Mouse (Mus musculus): ENCODE results near the gene Neurod2.

Neurod2 gene

DNA sequence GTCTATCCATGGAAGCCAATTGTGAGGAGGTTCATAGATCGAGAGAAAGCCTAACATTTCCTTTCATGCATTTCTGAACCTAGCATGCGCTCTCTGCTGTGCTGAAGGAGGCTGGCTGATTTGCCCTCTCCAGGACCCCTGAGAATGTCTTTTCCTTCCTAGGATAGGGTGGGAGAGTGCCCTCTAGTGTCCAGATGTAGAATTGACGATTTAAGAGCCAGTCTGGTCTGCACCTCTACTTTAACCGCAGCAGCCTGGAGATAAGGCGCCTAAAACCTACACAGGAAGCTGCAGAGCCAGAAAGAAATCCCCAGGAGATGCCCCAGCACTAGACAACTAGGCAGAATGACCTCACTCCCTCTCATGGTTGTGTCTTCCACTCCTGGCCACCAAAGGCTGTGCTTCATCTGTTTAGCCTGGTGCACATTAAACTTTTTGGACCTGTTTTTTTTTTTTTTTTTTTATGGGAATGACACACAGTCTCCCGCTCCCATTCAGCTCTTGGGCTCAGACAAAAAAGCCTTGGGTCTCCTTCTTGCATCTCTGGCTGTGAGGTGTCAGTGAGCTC, 26.4 kb upstream of the Neurod2 start:
- in situ Hi-C loops (cut with MboI; ENCODE audit: unreplicated experiment in 2 of 2) = no loop called here

DNA sequence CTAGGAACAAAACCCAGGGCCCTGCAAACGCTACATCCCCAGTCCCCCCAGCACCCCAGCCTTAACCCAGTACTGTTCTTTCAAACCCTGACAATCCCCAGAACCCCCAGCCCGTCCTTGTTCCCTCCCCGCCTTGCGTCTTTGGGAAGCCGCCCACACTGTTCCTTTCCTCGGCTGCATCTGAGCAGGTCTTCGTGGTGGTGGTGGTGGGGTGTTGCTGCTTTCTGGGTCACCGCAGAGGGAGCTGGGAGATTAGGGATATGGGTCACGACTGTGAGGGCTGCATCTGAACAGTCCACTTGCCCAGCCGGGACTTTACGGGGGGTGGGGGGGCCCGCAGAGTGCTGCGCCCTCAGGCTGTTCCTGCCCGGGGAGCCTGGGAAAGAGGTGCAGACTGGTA, 25.0 kb upstream of the Neurod2 start:
- in situ Hi-C loops (cut with MboI; ENCODE audit: unreplicated experiment in 2 of 2) = no loop called here

DNA sequence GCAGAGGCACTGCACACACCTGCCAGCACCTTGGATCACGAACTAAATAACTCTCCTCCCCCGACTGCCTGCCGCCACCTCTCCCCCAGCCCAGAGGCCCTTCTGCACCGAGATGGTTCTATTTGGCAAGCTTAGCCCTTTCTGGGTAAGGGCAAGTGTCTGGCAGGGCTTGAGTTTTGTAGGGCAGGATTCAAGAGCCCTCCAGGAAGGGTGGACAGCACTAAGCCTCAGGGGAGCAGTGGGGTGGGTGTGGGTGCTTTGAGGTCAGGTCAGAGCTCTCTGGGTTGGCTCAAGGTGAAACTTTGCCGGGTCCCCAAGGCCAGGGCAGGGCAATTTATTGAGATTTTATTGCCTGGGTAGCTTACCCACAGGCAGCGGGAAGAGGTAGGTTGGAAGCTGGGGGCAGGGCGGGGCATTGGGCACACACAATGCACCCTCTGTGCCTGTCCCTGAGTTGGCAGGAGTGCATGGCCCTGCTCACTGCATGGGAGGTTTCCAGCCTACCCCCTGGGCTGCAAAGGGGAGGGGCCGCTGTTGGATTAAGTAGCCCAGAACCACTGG, 24.3 kb upstream of the Neurod2 start:
- in situ Hi-C loops (cut with MboI; ENCODE audit: unreplicated experiment in 2 of 2) = no loop called here

DNA sequence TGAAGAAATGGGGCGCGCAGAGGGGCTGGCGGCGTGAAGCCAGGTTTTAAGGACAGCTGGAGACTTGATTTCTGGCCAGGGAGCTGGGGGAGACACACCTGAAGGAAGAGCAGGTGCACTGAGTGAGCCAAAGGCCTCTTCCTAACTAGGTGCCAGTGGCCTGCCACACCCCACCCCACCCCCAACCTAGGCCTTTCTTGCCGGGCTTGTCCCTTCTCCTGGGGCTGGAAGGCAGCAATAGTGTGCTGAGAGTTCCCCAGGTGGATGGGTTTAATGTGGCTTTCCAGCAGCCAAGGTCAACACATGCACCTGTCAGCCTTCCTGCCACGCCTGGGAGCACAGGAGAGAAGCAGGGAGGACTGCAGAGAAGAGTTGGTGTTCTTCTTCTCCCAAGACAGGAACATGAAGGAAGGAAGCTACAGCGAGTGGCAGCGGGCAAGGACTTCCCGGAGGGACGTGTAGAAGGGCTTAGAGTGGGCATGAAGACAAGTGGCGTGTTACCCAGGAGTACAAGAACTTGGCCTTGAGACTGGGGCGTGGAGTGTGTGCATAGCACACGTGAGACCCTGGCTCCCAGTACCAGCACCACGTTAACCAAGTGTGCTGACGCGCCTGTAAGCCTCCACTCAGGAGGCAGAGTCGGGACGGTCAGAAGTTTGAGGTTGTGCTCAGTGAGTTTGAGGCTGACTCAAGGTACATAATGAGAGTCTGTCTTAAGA, 23.0 kb upstream of the Neurod2 start:
- in situ Hi-C loops (cut with MboI; ENCODE audit: unreplicated experiment in 2 of 2) = no loop called here

DNA sequence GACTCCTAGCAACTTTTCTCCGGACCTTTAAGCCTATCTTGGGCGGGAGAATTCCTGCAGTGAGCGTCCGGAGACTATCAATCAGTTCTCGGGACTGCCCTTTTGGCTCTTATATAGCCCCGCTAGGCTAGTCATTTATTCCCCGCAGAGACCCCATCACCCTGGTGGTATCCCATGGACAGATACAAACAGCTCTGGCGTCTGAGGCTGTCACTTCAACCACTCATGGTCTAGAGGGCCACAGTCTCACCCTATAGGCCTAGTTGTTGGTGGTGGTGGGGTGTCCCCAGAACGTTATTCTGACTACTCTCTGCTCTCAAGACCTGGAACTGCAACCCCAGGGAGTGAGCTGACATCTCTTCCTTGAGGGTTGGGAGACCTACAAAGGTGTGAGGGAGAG, 19.9 kb upstream of the Neurod2 start:
- in situ Hi-C loops (cut with MboI; ENCODE audit: unreplicated experiment in 2 of 2) = loop anchor here in 1 of 2 experiments (10.0 kb wide), 1 partner anchor 105 kb away; no protein-coding TSS in a partner anchor

DNA sequence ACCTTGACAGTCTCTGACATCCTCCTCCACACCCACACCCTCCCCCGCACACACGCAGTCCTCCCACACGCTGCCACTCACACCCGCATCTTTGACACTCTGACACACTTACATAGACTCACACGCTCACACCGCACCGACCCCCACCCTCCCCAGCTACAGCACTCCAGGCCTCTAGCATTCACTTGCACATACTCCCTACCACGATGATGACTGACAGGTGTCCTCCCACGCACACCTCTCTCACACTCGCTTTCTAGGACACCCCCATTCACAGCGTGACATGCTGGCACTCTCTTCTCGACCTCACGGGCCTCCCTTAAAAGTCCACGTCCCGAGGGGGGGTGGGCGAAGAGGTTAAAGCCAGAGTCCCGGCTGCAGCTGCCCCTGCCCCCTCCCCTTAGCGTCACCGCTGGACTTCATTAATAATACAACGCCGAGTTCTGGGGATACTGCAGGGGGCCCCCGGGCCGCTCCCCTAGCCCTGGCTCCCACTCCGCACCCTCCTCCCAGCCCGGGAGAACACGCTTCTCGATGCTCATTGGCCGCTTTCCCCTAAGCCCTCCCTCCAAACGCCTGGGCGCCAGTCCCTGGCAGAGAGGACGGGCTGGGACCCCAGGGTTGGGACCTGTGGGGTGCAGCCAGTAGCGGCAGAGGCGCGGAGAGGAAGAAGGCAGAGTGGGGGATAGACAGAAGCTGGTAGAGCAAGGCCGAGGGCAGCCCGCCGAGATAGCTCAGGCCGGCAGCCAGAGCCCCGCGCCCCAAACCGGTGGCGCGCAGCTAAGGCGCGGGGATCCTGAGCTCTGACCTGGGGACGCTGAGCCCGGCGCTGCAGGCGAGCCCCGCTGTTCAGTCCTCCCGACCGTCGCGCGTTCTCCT, 18.9 kb upstream of the Neurod2 start, which contains the start of gene Ppp1r1b:
Gene Ppp1r1b (plus strand): TSS at position 322 of the 879 bp plus-strand sequence.
- in situ Hi-C loops (cut with MboI; ENCODE audit: unreplicated experiment in 2 of 2) = loop anchor here in 1 of 2 experiments (10.0 kb wide), 1 partner anchor 106 kb away; no protein-coding TSS in a partner anchor

DNA sequence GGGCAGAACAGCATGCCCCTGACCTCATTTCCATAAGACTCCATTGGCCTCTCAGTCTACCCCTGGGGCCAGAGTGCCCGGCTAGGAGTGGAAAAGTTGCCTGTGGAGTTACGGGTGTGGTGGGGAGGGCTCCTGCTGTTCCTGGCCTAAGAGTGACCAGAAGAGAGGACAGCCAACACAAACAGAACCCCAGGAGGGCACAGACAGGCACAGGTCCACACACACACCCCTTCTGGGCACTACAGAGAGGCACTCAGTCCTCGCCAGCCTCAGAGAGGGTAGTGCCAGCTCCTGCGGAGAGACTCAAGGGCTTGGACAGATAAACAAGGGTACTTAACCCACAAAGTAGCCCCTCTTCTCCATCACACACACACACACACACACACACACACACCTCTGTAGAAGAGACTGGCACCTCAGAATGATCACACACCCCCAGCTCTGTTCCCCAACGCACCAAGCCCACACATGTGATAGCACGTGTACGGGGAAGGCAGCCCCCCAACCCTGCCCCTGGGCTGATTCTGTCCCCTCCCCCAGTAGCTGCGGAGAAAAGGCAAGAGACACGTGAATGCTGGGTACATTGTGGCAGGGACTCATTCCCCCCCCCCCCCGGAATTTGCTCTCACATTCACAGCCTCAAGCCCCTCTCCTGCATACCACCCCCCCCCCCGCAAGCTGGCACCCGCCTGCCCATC, 18.1 kb upstream of the Neurod2 start:
- in situ Hi-C loops (cut with MboI; ENCODE audit: unreplicated experiment in 2 of 2) = loop anchor here in 1 of 2 experiments (10.0 kb wide), 1 partner anchor 107 kb away; no protein-coding TSS in a partner anchor

DNA sequence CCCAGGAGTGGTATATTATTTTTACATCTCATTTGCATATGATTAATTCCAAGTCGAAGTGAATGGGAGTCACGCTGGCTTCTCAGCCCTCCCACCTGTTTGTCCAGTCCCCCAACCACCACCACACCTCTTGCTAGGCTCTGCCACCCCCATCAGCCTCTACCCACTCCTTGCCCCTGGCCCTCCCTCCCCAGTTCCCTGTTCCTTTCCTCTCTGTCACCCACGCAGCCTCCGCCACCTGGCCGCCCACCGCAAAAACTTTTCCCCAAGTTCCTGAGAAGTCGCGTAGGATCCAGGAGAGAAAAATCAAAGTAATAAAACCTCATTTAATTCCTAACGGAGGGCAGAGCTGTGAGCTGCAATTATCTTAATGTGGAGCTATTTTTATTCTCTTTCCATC, 16.7 kb upstream of the Neurod2 start:
- in situ Hi-C loops (cut with MboI; ENCODE audit: unreplicated experiment in 2 of 2) = loop anchor here in 1 of 2 experiments (10.0 kb wide), 1 partner anchor 109 kb away; no protein-coding TSS in a partner anchor

DNA sequence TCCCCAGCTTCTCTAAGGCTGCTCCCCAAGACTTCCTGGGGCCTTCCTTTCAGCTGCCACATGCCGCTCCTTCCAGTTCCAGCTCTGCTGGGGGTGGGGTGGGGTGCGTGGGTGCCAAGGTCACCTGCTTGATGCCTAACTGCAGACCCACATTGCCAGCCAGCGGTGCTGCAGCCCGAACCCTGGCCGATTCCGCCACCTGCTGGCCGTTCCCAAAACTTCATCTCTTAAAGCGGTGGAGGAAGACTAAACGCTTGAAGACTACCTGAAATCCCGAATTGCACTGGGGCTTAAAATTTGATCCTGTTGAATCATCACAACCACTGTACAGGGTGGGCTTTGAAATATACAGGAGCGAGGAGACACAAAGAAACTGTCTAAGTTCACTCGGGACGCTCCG, 15.8 kb upstream of the Neurod2 start:
- in situ Hi-C loops (cut with MboI; ENCODE audit: unreplicated experiment in 2 of 2) = loop anchor here in 1 of 2 experiments (10.0 kb wide), 1 partner anchor 110 kb away; no protein-coding TSS in a partner anchor

DNA sequence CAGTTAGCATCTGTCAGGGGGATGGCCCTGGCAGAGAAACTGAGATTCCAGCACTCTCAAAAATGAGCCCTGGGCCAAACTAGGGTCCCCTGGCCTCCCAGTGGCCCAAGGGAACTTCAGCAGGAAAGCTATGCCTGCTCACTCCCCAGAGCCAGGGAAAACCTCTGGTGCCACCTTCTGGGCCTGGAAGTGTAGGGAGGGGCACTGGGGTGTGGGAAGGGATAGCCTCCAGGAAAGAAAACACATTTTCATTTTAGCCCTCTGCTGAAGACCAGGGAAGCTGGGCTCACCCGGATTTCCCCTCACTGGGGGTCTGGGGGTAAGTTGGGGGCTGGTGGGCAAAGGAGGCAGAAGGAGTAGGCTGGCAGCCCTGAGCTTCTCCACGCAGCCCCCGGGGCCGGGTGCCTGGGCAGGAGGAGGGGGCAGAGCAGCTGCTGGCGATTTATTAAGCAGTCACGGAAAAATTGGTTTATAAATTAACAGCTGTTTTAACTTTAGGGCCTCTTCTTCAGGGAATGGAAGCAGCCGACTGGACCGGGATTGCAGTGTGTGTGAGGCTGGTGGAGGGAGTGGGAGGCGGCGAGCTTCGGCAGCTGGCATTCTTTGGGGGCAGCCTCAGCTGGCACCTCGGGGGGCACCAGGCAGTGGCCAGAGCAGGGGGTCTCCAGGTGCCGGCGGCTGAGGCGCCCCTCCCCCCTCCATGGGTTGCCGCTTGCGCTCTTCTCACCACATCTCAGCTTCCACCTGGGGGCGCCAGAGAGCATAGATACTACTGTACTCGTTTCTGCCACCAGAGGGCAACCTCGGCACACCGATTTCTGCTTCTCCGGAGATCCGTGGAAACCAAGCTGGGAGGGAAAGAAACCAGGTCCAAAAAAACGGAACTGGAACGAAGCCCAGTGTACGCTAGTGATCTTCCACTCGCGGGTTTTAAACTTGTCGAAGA, 12.8 kb upstream of the Neurod2 start:
- in situ Hi-C loops (cut with MboI; ENCODE audit: unreplicated experiment in 2 of 2) = loop anchor here (5.0 to 10.0 kb wide), 6 partner anchors 45 to 250 kb away; partner anchors contain the start of genes Grb7 (in 1 of the 2), Ikzf3 (in 1 of the 2) and Pnmt (in 1 of the 2)

DNA sequence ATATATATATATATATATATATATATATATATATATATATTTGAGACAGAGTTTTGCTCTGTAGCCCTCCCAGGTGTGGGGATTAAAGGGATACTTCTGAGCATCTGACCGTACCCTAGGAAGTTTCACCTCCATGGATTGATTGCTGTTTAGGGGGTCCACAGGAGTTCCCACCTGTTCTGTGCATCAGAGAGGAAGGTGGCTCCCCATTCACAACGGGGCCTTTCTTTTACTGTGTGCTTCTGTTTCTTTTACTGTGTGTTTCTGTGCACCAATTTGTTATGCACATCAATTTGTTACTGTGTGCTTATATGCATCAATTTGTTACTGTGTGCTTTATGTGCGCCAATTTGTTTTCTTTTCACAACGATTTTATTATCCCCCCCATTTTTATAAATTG, 11.7 kb upstream of the Neurod2 start:
- in situ Hi-C loops (cut with MboI; ENCODE audit: unreplicated experiment in 2 of 2) = loop anchor here (5.0 to 10.0 kb wide), 6 partner anchors 46 to 251 kb away; partner anchors contain the start of genes Grb7 (in 1 of the 2), Ikzf3 (in 1 of the 2) and Pnmt (in 1 of the 2)

DNA sequence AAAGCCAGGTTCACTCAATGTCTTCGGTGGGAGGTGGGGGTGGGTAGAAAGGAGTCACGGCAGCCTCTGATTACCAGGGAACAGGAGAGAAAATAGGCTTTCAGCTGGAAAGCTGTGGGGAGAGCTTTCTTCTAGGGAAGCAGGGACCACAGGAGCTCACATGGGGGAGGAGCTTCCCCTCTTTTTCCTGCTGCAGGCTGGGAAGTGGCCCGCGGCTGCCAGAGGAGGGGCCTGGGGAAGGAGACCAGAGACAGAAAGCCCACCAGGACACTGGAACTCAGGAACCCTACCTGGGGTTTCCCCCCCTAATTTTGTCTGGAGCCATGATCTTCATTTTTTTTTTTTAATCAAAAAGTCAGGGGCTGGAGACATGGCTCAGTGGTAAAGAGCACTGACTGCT, 11.1 kb upstream of the Neurod2 start:
- in situ Hi-C loops (cut with MboI; ENCODE audit: unreplicated experiment in 2 of 2) = loop anchor here (5.0 to 10.0 kb wide), 6 partner anchors 47 to 252 kb away; partner anchors contain the start of genes Grb7 (in 1 of the 2), Ikzf3 (in 1 of the 2) and Pnmt (in 1 of the 2)

DNA sequence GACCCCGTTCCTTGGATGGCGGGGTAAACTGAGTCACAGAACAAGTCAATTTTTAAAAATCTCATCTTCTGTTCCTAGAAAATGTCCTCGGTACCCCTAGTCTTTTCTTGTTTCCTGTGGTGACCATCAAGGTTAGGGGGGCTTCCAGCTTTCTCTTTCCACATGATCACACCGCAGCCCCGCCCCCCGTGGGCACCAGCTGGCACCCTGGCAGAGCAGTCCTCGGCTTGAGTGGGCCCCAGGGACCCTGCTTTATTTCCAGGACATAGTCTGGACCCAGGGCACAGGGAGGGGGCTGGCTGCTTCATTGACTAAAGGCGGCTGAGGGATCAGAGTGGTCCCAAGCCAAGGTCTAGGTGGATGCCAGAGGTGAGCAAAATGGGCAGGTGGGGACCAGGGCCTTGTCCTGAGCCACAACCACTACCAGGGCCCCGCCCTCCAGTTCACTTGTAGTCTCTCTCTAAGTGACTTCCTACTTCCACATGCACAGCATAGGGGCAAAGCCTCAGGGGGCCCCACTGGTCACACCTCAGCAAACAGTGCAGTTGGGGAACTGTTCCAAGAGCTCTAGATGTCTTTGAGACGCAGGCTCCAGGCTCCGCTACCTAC, 10.3 kb upstream of the Neurod2 start:
- in situ Hi-C loops (cut with MboI; ENCODE audit: unreplicated experiment in 2 of 2) = loop anchor here (5.0 to 10.0 kb wide), 6 partner anchors 48 to 253 kb away; partner anchors contain the start of genes Grb7 (in 1 of the 2), Ikzf3 (in 1 of the 2) and Pnmt (in 1 of the 2)

DNA sequence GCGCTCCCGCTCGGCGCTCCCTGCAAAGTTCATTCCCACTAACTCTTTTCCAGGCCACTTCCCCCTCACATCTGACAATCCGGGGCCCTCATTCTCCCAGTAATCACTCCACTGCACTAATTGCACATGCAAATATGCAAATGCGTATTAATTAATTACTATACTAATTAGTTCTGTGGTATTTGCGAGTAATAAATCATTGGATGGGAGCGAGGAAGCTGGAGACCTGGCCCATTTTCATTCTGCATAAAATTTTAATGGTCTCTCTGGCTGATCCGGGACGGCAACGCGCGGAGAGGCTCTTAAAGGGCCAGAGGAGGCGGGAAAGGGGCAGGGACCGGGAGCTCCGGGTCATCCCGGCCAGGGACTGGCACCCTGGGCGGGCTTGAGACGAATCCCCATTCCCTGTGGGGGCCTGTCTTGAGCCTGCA, 9.6 kb upstream of the Neurod2 start:
- in situ Hi-C loops (cut with MboI; ENCODE audit: unreplicated experiment in 2 of 2) = no loop called here

DNA sequence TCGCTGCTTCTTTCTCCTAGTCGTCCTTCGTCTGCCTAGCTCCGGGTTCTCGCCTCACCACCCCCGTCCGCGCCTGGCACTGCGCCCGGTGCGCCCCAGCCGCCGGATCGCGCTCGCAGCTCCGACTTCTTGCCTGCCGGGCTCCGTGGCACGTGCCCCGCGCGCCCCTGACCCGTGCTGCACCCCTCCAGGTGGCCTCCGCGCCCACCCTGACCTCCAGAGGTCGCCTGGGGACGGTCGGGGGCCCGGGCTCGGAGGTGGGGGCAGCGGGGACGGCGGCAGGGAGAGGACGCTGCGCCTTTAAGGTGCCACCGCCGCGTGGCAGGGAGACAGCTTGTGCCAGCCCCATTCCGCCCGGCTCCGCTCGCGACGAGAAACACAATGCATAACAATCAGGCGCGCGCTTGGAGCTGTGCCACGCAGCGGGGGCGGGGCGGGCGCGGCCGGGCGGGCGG, 9.1 kb upstream of the Neurod2 start:
- in situ Hi-C loops (cut with MboI; ENCODE audit: unreplicated experiment in 2 of 2) = no loop called here

DNA sequence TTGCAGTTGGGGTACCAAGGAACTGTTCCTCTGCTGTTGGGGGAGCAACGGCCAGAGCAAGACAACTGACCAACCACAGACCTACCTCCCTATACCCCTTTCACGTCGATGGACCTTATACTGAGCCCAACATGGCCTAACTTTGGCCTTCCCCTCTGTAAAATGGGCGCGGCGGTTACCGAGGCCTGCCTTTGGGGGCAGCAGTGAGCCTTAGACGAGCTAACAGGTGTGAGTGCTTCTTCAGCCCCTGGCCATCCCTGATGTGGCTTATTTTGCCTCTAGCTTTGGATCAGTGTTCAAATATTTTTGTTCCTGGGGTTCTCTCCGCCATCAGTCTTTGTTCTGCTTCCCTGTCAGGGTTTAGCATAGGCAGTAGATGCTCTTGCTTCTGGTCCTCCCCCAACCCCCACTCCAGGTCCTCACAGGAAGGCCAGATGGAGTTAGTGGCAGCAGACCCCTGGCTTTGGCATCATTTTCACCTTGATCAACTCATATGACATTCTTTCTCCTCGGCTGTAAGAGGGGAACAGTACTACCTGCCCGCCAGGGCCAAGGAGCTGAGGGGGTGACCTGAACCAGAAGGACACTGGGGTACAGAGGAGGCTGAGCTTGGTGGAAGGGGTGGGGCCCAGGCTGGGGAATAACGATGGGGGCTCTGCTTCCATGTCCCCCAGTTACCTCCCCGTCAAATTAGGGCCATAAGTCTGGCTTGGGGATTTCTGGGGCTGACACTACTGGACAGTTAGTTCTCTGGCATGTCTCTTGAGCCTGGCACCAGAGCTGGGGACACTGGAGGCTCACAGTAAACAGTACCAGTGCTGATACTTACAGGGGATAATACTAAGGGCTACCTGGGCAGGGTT, 7.0 kb upstream of the Neurod2 start:
- in situ Hi-C loops (cut with MboI; ENCODE audit: unreplicated experiment in 2 of 2) = no loop called here

DNA sequence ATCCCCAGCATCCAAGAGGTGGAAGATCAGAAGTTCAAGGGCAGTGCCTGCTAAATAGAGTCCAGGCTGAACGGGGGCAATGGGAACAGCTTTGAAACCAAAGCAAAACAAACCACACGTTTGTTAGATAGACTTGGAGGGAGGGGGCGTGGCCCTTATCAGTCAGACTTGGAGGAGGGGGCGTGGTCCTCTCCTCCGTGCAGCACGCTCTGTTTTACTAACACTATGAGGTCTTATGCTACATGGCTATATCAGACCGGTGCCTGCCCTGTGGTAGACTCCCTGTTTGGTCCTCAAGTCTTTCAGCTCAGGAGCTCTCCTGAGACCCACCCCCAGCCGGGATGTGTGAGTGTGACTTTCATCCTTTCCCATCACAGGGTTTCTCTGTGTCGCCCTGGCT, 5.8 kb upstream of the Neurod2 start:
- in situ Hi-C loops (cut with MboI; ENCODE audit: unreplicated experiment in 2 of 2) = no loop called here

Data from v-Abl transformed pro-B cells (cell line).